Mouse (Mus musculus) heart, adult 2 months (tissue): ENCODE results near the gene Tmem131l.

Experiments used
- EP300 ChIP-seq: fragments of 200-500 bp; IDR thresholded peaks from 2 replicates; pipeline ENCODE4 v1.6.1; 2011; ENCODE audit warnings: low read depth, low read length, control low read depth; ENCODE audit not compliant: insufficient read depth
- POLR2A ChIP-seq: fragments of 200-500 bp; IDR thresholded peaks from 2 replicates; pipeline ENCODE4 v1.6.1; 2011; ENCODE audit warnings: mild to moderate bottlenecking, low read depth, low read length, control low read depth; ENCODE audit not compliant: insufficient read depth

DNA sequence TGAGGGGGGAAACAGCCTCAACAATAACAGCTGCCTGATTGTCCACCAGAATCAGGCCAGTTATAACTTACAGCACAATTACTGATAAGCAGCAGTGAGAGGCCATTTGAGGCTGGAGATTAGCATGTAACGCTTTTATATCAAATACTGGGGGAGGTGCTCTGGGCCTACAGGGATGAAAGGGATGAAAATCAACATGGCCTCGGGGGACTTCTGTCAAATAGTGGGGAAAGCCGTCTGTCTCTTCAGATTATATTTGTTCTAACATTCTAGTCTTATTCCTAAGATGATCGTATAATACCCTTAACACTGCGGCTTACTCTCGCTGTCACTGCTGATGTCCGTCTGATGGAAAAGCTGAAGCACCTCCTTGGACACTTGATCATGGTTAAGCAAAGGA is 40.1 kb upstream of the Tmem131l start:
- TF ChIP-seq POLR2A (no peak), EP300 (no peak)
